Mouse (Mus musculus) left cerebral cortex, postnatal 36 days (tissue): ENCODE results near the gene Tor4a. TPM values are rescaled to one million over a fixed set of nuclear protein-coding genes. Genes with fewer than 3 reads are reported as not detected.

Experiments used
- DNase-seq, 2 experiments: peaks; one replicate each; pipeline ENCODE4 v3.0.0; 2021 to 2022; ENCODE audit warnings: low spot score in 2 of 2, mixed read lengths in 1 of 2
- intact Hi-C: fragments of 180-260 bp; cut with DNase I; formaldehyde crosslinking; loops from one replicate; pipeline ENCODE4 v1.15.1; 2025
- total RNA-seq, 2 experiments: library from RNA; stranded (reverse); gene quantifications; 2 replicates each; pipeline ENCODE4 v1.2.3; 2021

The Tor4a gene
- total RNA-seq, 2 experiments from 2014 or later, result 1.6 to 2.3 TPM

DNA sequence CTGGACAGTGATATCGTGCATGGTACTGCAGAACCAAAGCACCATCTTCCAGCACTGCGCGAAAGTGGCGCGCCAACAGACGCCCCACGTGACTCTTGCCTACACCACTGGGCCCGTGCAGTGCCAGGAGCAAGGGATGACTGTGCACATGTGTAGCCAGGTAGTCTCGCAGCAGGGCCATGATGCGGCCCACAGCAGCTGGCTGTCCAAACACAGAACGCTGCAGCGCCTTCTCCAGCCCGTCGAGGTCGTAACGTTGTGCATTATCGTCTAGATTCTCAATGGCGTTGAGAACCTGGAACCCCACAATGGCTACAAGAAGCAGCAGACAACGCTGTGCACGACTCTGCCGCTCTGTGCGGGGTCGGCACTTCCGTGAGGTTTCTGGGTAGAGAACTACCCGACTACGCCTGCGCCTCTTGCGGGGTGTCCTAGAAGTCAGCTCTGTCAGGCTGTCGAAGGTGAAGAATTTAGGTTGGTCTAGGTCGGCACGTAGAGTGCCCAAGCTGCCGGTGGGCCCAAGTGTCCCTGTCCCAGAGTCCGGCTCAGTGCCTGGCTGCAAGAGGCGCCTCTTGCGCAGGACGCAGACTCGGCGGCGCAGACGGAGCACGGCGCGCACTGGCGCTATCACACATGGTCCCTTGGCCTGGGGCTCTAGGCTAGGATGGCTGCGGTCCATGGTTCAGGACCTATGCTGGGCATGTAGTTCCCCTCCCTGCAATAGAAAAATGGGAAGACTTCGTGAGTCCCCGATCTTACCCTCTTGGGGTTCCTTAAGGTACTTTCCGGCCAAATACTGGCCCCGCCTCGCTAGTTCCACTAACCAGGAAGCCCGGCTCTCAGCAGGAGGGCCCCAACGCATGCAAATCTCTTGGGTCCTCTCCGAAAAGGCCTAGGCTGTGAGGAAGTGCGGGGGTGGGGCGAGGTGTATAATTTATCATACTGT is 1.2 kb downstream of the Tor4a start:
- no peak for DNase-seq
- intact Hi-C loops, result loop anchor here (2.0 kb wide), 1 partner anchor 59 kb away; the partner anchor contains the start of gene Tmem203

GRCm38 (mm10) chr2:25194486-25195171 is 2.1 kb downstream of the Tor4a start:
- no peak for DNase-seq
- intact Hi-C loops, result loop anchor here (2.0 to 5.0 kb wide), 2 partner anchors 33 to 60 kb away; partner anchors contain the start of gene Tmem203

DNA sequence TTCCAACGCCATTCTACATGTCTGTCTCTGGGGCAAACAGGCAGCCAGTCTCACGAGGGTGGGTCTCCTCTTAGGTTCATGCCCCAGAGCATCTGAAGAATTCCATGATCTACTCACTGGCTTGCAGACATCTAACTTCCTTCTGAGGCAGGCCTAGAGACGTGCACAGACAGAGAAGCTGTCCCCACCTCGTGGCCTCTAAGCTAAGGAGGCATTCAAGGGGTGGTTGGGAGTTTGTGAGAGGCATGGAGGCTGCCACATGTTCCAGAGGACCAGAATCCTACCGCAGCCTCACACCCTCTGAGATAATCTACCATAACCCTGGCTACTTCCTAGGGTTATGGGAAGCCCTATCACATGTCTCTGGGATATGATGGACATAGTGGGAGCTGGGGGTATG is 2.7 kb downstream of the Tor4a start:
- intact Hi-C loops, result loop anchor here (2.0 to 5.0 kb wide), 2 partner anchors 33 to 61 kb away; partner anchors contain the start of gene Tmem203

GRCm38 (mm10) chr2:25193330-25193770 is 3.3 kb downstream of the Tor4a start:
- intact Hi-C loops, result loop anchor here (5.0 kb wide), 1 partner anchor 34 kb away; no protein-coding TSS in a partner anchor
- peak; percentile 78 to 79 for DNase-seq

More for the DNA sequence above, 2.7 kb downstream of the Tor4a start:
- no peak for DNase-seq

DNA sequence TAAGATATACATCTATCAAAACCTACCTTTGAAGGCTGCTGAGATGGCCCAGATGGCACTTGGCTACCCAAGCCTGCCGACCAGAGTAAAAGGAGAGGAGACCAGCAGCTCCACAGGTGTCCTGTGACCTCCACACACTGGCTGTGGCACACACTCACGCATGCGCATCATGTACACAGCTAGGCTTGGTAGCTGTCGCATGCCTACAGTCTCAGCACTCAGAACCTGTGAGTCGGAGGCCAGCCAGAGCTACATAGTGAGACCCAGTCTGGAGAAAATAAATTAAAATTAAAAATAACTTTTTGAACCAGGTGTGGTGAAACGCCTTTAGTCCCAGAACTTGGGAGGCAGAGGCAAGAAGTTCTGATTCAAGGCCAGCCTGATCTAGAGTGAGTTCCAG is 8.8 kb downstream of the Tor4a start:
- no peak for DNase-seq
- intact Hi-C loops, result no loop called here

DNA sequence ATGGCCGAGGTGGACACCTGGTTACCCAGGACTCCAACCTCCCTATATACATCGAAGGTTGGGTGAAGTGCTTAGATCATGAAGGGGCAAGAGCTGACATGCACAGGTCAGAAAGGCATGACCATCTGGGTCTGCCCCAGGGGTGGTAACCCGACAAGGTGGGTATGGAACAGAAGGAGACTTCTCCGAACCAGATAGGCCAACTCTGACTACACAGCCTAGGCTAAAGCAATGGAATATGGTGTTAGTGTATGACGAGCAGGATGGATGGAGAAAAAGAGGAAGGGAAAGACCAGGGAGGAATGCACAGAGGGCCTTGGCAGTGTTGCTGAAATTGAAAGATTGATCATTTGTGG is 10.1 kb downstream of the Tor4a start:
- intact Hi-C loops, result no loop called here
- DNase-seq, result no peak

- DNase-seq, result peak in 1 of 2 experiments; percentile 31
- intact Hi-C loops, result no loop called here
These were observed 10.8 kb downstream of the Tor4a start for GRCm38 (mm10) chr2:25185625-25186574.

DNA sequence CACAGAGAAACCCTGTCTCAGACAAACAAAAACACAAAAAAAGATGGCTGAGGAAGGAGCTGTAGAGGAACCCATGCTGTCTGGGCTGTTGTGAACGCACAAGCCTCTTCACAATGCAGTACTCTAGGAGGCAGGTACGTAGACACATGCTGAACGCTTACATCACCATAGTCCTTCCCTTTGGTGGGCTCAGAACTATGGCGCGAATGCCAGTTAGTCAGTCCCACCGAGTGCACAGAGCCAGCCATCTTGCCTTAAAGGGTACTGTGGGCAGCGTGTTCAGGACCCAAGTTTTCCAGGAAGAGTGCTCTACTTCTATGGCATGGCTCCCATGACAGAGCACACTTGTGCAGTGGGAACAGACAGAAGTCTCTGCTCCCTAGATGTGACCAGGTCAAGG is 12.2 kb downstream of the Tor4a start:
- no peak for DNase-seq
- intact Hi-C loops, result loop anchor here (5.0 kb wide), 1 partner anchor 87 kb away; the partner anchor contains the start of gene Noxa1

GRCm38 (mm10) chr2:25183336-25183735 is 13.3 kb downstream of the Tor4a start:
- intact Hi-C loops, result loop anchor here (5.0 kb wide), 1 partner anchor 86 kb away; the partner anchor contains the start of gene Noxa1
- no peak for DNase-seq

- intact Hi-C loops, result loop anchor here (5.0 kb wide), 1 partner anchor 85 kb away; the partner anchor contains the start of gene Noxa1
- no peak for DNase-seq
These were observed 14.0 kb downstream of the Tor4a start for GRCm38 (mm10) chr2:25182664-25183063.

DNA sequence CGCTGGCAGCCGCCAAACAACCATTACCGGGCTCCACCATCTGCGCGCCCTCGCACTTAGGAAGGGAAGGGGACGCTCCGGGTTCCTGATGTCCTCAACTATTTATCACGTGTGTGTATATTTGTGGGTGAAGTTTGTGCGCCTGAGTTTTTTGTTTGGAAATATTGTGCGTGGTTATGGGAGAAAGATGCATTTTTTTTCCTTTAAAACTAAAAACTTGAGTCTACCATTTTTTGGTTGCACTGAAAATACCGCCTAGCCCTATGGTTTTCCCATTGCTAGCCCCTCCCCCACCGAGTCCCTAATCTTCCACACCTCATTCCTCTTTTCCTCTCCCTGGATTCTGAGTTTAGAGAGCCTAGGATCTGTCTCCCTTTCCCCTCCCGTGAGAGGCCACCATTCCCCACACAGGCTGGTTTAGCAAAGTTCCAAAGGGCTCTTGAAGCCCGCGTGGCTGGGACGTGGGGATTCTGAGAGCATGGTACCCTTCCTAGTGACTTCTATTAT is 14.7 kb downstream of the Tor4a start:
- DNase-seq, result no peak
- intact Hi-C loops, result loop anchor here (5.0 kb wide), 1 partner anchor 85 kb away; the partner anchor contains the start of gene Noxa1

DNA sequence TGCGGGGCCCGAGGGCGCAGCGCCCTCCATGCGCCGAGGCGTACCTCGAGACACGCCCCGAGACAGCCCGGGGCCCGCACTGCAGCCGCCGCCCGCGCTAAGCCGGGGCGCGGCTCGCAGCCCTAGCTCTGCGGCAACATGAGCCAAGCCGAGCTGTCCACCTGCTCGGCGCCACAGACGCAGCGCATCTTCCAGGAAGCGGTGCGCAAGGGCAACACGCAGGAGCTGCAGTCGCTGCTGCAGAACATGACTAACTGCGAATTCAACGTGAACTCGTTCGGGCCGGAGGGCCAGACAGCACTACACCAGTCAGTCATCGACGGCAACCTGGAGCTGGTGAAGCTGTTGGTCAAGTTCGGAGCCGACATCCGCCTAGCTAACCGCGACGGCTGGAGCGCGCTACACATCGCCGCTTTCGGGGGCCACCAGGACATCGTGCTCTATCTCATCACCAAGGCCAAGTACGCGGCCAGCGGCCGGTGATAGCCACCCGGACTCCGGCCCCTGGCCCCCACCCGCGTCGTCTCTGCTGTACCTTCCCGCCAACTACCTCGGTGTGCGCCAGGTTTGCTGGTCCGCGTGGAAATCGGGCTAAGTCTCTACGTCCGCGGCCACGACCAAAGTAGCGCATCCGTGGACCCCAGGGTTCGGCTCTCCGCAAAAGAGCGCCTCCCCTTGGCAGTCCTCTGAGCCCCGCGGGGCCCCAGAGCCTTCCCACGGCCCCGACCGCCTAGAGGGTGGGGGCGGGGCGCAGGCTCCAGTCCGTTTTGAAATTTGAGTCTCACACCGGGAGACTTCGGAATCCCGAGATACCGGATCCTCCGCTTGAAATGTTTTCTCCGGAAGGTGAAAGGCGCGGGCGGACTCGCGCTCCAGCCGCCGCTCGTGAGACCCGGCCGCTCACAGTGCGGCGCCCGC is 15.5 kb downstream of the Tor4a start:
- DNase-seq, result peak in 1 of 2 experiments; percentile 47
- intact Hi-C loops, result loop anchor here (5.0 kb wide), 1 partner anchor 84 kb away; the partner anchor contains the start of gene Noxa1

DNA sequence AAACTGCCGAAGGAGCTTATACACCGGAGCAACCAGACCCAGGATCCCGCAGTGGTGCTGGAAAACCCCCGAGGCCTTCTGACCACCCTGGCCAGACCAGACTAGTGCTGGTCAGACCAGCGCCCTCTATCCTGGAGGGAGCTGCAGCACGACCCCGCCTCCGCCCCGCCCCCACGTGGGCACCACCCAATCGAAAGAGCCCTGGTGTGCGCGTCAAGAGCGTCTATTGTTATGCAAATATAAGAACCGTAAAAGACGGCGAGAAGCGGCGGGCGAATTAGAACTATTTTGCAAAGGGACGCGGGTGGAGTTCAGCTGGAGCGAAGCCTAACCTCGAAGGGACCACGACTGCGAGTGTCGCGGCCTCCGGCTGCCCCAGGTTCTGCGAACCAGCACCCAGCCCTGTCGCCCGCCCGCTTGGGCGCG is 16.2 kb downstream of the Tor4a start, which contains the start of gene Nrarp:
TSS of gene Nrarp (plus strand) at position 281 of the 426 bp plus-strand sequence.
- DNase-seq, result peak; percentile 90
- intact Hi-C loops, result loop anchor here (5.0 kb wide), 1 partner anchor 83 kb away; the partner anchor contains the start of gene Noxa1

DNA sequence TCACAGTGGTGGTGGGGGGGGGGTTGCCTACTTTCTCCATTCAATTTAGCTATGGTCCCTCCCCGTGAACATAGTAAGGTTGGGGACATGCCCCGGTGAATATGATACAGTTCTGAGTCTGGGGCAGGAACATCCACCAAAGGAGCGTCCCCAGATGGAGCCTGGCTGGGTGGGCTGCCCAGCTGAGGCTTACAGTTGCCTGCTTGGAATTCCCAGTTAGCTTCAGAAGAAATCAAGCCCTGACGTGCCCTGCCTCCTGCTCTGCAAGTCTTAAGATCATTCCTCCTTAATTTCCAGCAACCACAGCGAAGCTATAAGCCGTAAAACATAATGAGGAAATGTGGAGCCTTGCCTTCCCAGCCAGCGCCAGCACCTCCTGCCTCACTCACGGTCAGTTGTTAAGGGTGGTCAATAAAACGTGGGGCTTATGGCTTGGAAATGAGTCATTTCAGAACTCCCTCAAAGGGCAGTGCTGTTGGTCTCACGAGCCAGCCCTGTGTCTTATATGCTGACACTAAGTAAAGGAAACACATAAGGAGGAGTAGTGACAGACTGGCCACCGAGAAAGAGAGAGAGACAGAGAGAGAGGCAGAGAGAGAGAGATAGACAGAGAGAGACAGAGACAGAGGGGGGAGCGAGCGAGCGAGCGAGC is 17.0 kb downstream of the Tor4a start:
- intact Hi-C loops, result loop anchor here (5.0 kb wide), 1 partner anchor 82 kb away; the partner anchor contains the start of gene Noxa1
- no peak for DNase-seq

DNA sequence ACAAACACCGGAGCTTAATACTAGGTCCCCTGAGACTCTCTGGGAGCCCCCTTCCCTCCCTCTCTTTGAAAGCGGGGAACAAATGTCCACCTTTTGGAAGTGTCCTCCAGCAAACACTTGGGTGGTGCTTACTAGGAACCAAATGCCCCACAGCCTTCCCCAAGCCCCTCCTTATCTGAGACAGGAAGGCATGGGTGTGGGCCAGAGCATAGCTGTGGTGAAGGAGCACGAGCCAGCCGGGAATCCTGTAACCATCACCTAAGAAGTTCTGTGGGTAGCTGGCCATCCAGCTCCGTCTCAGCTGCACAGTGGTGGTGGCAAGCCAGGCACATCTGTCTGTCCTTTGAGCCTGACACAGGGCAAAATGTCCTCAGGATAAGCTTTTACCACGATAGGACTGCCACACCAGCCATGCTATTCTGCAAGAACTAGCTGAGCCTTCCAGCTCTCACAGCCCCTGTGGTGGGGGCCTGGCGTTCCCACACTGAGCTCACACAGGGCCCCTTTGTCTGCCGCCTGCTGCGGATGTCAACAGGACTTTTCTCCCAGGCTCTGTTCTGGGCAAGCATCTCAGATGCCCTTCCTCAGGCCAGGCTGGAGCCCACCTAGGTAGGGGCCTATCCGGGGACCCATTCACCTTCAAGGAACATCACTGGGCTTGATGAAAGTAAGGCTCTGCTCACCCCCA is 18.3 kb downstream of the Tor4a start:
- peak in 1 of 2 experiments; percentile 26 for DNase-seq
- intact Hi-C loops, result no loop called here

DNA sequence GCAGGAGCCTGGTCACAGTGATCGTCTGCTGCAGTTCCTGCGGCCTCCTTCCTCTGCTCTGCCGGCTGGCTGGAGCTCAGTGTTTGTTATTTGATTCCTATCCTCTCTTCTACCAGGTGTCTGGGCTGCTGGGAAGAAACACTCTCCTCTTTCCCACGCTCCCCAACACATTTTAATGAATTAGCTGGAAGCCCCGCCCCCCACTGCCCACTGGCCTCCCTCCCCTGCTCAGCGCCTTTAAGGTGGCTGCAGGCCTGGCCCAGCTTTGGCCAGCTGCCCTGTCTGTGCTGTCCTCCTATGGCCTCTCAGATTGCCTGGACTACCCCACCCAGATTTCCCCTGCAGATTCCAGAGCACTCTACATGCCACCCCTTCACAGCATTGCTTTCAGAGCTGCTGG is 19.0 kb downstream of the Tor4a start:
- intact Hi-C loops, result no loop called here
- peak in 1 of 2 experiments; percentile 25 for DNase-seq
